Mouse (Mus musculus) midbrain, postnatal 0 days (tissue): ENCODE measurements at regions not wholly inside any gene's neighbourhood (a gene's known extent, or its start where the extent isn't known, plus 50 kb on each side); places are given as distances from the start of the nearest gene placed in this dataset.

ENCODE experiments used
- ATAC-seq: fragments of 200-750 bp; cut with Nextera tagmentation; 2 replicates; pipeline ENCODE4 v1.8.0; 2017; ENCODE audit warnings: moderate number of reproducible peaks, mild to moderate bottlenecking, moderate TSS enrichment, moderate library complexity; ENCODE audit not compliant: low FRiP score
- DNase-seq: peaks from one replicate; pipeline ENCODE4 v3.0.0-alpha.2; 2015; ENCODE audit warnings: low spot score
- H3K27ac ChIP-seq: fragments of 300-500 bp; sonication (generic); 2 replicates; pipeline ENCODE4 v1.5.1; 2014; ENCODE audit warnings: low read depth, mild to moderate bottlenecking, low read length, mixed read lengths
- H3K27me3 ChIP-seq: fragments of 300-500 bp; sonication (generic); 2 replicates; pipeline ENCODE4 v1.6.1; 2014; ENCODE audit warnings: low read length, control low read depth, mixed read lengths; ENCODE audit not compliant: insufficient read depth
- H3K36me3 ChIP-seq: fragments of 300-500 bp; sonication (generic); 2 replicates; pipeline ENCODE4 v1.6.1; 2014; ENCODE audit warnings: low read length, control low read depth, mixed read lengths; ENCODE audit not compliant: insufficient read depth
- H3K4me1 ChIP-seq: fragments of 300-500 bp; sonication (generic); 2 replicates; pipeline ENCODE4 v1.6.1; 2014; ENCODE audit warnings: mild to moderate bottlenecking, control low read depth, antibody characterized with exemption, low read length, mixed read lengths; ENCODE audit not compliant: insufficient read depth
- H3K4me2 ChIP-seq: fragments of 300-500 bp; sonication (generic); 2 replicates; pipeline ENCODE4 v1.6.1; 2014; ENCODE audit warnings: low read depth, mild to moderate bottlenecking, low read length, mixed read lengths; ENCODE audit not compliant: poor library complexity, severe bottlenecking
- H3K4me3 ChIP-seq: fragments of 300-500 bp; sonication (generic); 2 replicates; pipeline ENCODE4 v1.5.1; 2014; ENCODE audit warnings: low read depth, mild to moderate bottlenecking, low read length, moderate library complexity
- H3K9ac ChIP-seq: fragments of 300-500 bp; sonication (generic); replicated peaks from 2 replicates; pipeline ENCODE4 v1.6.1; 2014; ENCODE audit warnings: mild to moderate bottlenecking, low read length, moderate library complexity, mixed read lengths; ENCODE audit not compliant: poor library complexity, severe bottlenecking
- H3K9me3 ChIP-seq: fragments of 300-500 bp; sonication (generic); 2 replicates; pipeline ENCODE4 v1.6.1; 2016; ENCODE audit warnings: low read length, control low read depth
- CTCF ChIP-seq: IDR thresholded peaks from 2 replicates; pipeline ENCODE4 v1.5.1; 2016; ENCODE audit warnings: antibody characterized with exemption, mild to moderate bottlenecking
- WGBS: fragments of 180-500 bp; shearing (Covaris S2); extraction: QIAGEN DNeasy Blood & Tissue Kit; methylation state at CpG from one replicate; pipeline ENCODE4 v1.1.7; 2014; 5-methylcytosine and 5-hydroxymethylcytosine counted together

GRCm38 (mm10) chr13:10799351-10799913 lies 438.8 kb upstream of the Chrm3 start:
- no peak for TF ChIP-seq CTCF
- no peaks in the 10 kb centered on the region for H3K36me3 ChIP-seq
- ATAC-seq (no peak), DNase-seq (no peak)
- H3K4me1 ChIP-seq: no peaks in the 10 kb centered on the region
- no peak overlapping the region for H3K4me2 ChIP-seq
- H3K27me3 ChIP-seq: no peaks in the 10 kb centered on the region
- H3K27ac ChIP-seq: no peak overlapping the region
- no peak overlapping the region for H3K4me3 ChIP-seq
- H3K9me3 ChIP-seq: no peaks in the 10 kb centered on the region
- no peak overlapping the region for H3K9ac ChIP-seq
- 77% methylated on average over 3 of the region's 3 CpGs for WGBS
